Mouse (Mus musculus): Measurements from ENCODE around the gene Cxcr1. TPM values are rescaled to one million over a fixed set of nuclear protein-coding genes. Genes with fewer than 3 reads are reported as not detected.
A peak's percentile ranks its signal among the peaks of the same experiment; 100 is the strongest.

Gene Cxcr1
- total and polyA plus RNA-seq, 2 experiments from 2014 or later = not detected

GRCm38 (mm10) chr1:74227317-74227716 is 32.9 kb upstream of the Cxcr1 start:
- WGBS = 25% methylated on average over 7 of the region's 7 CpGs
- no peak overlapping the region for H3K9ac ChIP-seq (replicated peaks; ENCODE audit: low read depth, low read length)
- H3K4me3 ChIP-seq (ENCODE audit: low read depth, low read length) = no peak overlapping the region
- DNase-seq (ENCODE audit: low spot score) (peak; percentile 69), ATAC-seq (ENCODE audit: insufficient read depth, low read depth) (peak; percentile 68)
- peak overlapping the region; percentile 16 for H3K27ac ChIP-seq (ENCODE audit: low read depth)
- peaks cover 6% of the 10 kb centered on the region for H3K4me1 ChIP-seq (ENCODE audit: control insufficient read depth, insufficient read depth)
- no peak overlapping the region for H3K4me2 ChIP-seq (ENCODE audit: low read depth, low read length)
- no peaks in the 10 kb centered on the region for H3K27me3 ChIP-seq (ENCODE audit: control insufficient read depth, insufficient read depth, low read length)
- H3K9me3 ChIP-seq (replicated peaks; ENCODE audit: control insufficient read depth, low read length) = no peaks in the 10 kb centered on the region
- no peak for TF ChIP-seq EP300 (IDR thresholded peaks at IDR 0.05; ENCODE audit: low read depth)
- TF ChIP-seq CTCF (IDR thresholded peaks at IDR 0.05; ENCODE audit: low read depth) = no peak
- H3K36me3 ChIP-seq (replicated peaks; ENCODE audit: control insufficient read depth, insufficient read depth, low read length) = no peaks in the 10 kb centered on the region

- Histone ChIP-seq H3K27me3 (ENCODE audit: control insufficient read depth, insufficient read depth, low read length) (no peaks in the 10 kb centered on the region), H3K9ac (replicated peaks; ENCODE audit: low read depth, low read length) (no peak overlapping the region), H3K4me1 (ENCODE audit: control insufficient read depth, insufficient read depth) (no peaks in the 10 kb centered on the region), H3K9me3 (replicated peaks; ENCODE audit: control insufficient read depth, low read length) (no peaks in the 10 kb centered on the region), H3K36me3 (replicated peaks; ENCODE audit: control insufficient read depth, insufficient read depth, low read length) (no peaks in the 10 kb centered on the region), H3K4me2 (ENCODE audit: low read depth, low read length) (no peak overlapping the region), H3K4me3 (ENCODE audit: low read depth, low read length) (no peak overlapping the region), H3K27ac (ENCODE audit: low read depth) (no peak overlapping the region)
- 88% methylated on average over 7 of the region's 7 CpGs for WGBS
- no peak for TF ChIP-seq CTCF (IDR thresholded peaks at IDR 0.05; ENCODE audit: low read depth)
- no peak for TF ChIP-seq EP300 (IDR thresholded peaks at IDR 0.05; ENCODE audit: low read depth)
- DNase-seq (ENCODE audit: low spot score) = no peak
- ATAC-seq (ENCODE audit: insufficient read depth, low read depth) = no peak
These were observed 25.5 kb upstream of the Cxcr1 start for GRCm38 (mm10) chr1:74219922-74220321.

GRCm38 (mm10) chr1:74208941-74209340 is 14.5 kb upstream of the Cxcr1 start:
- no peaks in the 10 kb centered on the region for H3K36me3 ChIP-seq (replicated peaks; ENCODE audit: control insufficient read depth, insufficient read depth, low read length)
- DNase-seq (ENCODE audit: low spot score) = no peak
- H3K4me1 ChIP-seq (ENCODE audit: control insufficient read depth, insufficient read depth) = no peaks in the 10 kb centered on the region
- H3K27ac ChIP-seq (ENCODE audit: low read depth) = no peak overlapping the region
- ATAC-seq (ENCODE audit: insufficient read depth, low read depth) = no peak
- WGBS = 84% methylated on average over 8 of the region's 8 CpGs
- no peak overlapping the region for H3K4me3 ChIP-seq (ENCODE audit: low read depth, low read length)
- H3K4me2 ChIP-seq (ENCODE audit: low read depth, low read length) = no peak overlapping the region
- H3K9ac ChIP-seq (replicated peaks; ENCODE audit: low read depth, low read length) = no peak overlapping the region
- H3K27me3 ChIP-seq (ENCODE audit: control insufficient read depth, insufficient read depth, low read length) = no peaks in the 10 kb centered on the region
- TF ChIP-seq EP300 (IDR thresholded peaks at IDR 0.05; ENCODE audit: low read depth) = no peak
- TF ChIP-seq CTCF (IDR thresholded peaks at IDR 0.05; ENCODE audit: low read depth) = no peak
- no peaks in the 10 kb centered on the region for H3K9me3 ChIP-seq (replicated peaks; ENCODE audit: control insufficient read depth, low read length)

- DNase-seq (ENCODE audit: low spot score) (no peak), ATAC-seq (ENCODE audit: insufficient read depth, low read depth) (no peak)
- no peaks in the 10 kb centered on the region for H3K36me3 ChIP-seq (replicated peaks; ENCODE audit: control insufficient read depth, insufficient read depth, low read length)
- no peaks in the 10 kb centered on the region for H3K4me1 ChIP-seq (ENCODE audit: control insufficient read depth, insufficient read depth)
- H3K4me3 ChIP-seq (ENCODE audit: low read depth, low read length) = no peak overlapping the region
- no peak overlapping the region for H3K4me2 ChIP-seq (ENCODE audit: low read depth, low read length)
- H3K9me3 ChIP-seq (replicated peaks; ENCODE audit: control insufficient read depth, low read length) = no peaks in the 10 kb centered on the region
- WGBS = 61% methylated on average over 9 of the region's 9 CpGs
- H3K27ac ChIP-seq (ENCODE audit: low read depth) = no peak overlapping the region
- H3K27me3 ChIP-seq (ENCODE audit: control insufficient read depth, insufficient read depth, low read length) = no peaks in the 10 kb centered on the region
- no peak for TF ChIP-seq CTCF (IDR thresholded peaks at IDR 0.05; ENCODE audit: low read depth)
- no peak for TF ChIP-seq EP300 (IDR thresholded peaks at IDR 0.05; ENCODE audit: low read depth)
- no peak overlapping the region for H3K9ac ChIP-seq (replicated peaks; ENCODE audit: low read depth, low read length)
These were observed 13.5 kb upstream of the Cxcr1 start for GRCm38 (mm10) chr1:74207906-74208305.

GRCm38 (mm10) chr1:74206642-74207041 is 12.2 kb upstream of the Cxcr1 start:
- Histone ChIP-seq H3K27me3 (ENCODE audit: control insufficient read depth, insufficient read depth, low read length) (no peaks in the 10 kb centered on the region), H3K4me2 (ENCODE audit: low read depth, low read length) (no peak overlapping the region), H3K27ac (ENCODE audit: low read depth) (no peak overlapping the region), H3K4me1 (ENCODE audit: control insufficient read depth, insufficient read depth) (no peaks in the 10 kb centered on the region), H3K9ac (replicated peaks; ENCODE audit: low read depth, low read length) (no peak overlapping the region), H3K4me3 (ENCODE audit: low read depth, low read length) (no peak overlapping the region), H3K36me3 (replicated peaks; ENCODE audit: control insufficient read depth, insufficient read depth, low read length) (no peaks in the 10 kb centered on the region), H3K9me3 (replicated peaks; ENCODE audit: control insufficient read depth, low read length) (no peaks in the 10 kb centered on the region)
- DNase-seq (ENCODE audit: low spot score) = no peak
- TF ChIP-seq CTCF (IDR thresholded peaks at IDR 0.05; ENCODE audit: low read depth) = no peak
- no peak for TF ChIP-seq EP300 (IDR thresholded peaks at IDR 0.05; ENCODE audit: low read depth)
- ATAC-seq (ENCODE audit: insufficient read depth, low read depth) = no peak
- 67% methylated on average over 8 of the region's 8 CpGs for WGBS

GRCm38 (mm10) chr1:74205881-74206280 is 11.4 kb upstream of the Cxcr1 start:
- Histone ChIP-seq H3K4me1 (ENCODE audit: control insufficient read depth, insufficient read depth) (no peaks in the 10 kb centered on the region), H3K27me3 (ENCODE audit: control insufficient read depth, insufficient read depth, low read length) (no peaks in the 10 kb centered on the region), H3K4me2 (ENCODE audit: low read depth, low read length) (no peak overlapping the region), H3K9ac (replicated peaks; ENCODE audit: low read depth, low read length) (no peak overlapping the region), H3K9me3 (replicated peaks; ENCODE audit: control insufficient read depth, low read length) (no peaks in the 10 kb centered on the region), H3K27ac (ENCODE audit: low read depth) (no peak overlapping the region), H3K4me3 (ENCODE audit: low read depth, low read length) (no peak overlapping the region), H3K36me3 (replicated peaks; ENCODE audit: control insufficient read depth, insufficient read depth, low read length) (no peaks in the 10 kb centered on the region)
- ATAC-seq (ENCODE audit: insufficient read depth, low read depth) (no peak), DNase-seq (ENCODE audit: low spot score) (peak; percentile 61)
- WGBS = 46% methylated on average over 7 of the region's 7 CpGs
- TF ChIP-seq EP300 (IDR thresholded peaks at IDR 0.05; ENCODE audit: low read depth) (no peak), CTCF (IDR thresholded peaks at IDR 0.05; ENCODE audit: low read depth) (peak; percentile 78)
